Mouse (Mus musculus) cerebellum, adult 2 months (tissue): ENCODE measurements around the gene Tns1. TPM values are rescaled to one million over a fixed set of nuclear protein-coding genes. Genes with fewer than 3 reads are reported as not detected.
"Not testable (repeated sequence)": the region's sequence is repeated elsewhere in the genome, so short reads cannot be mapped to it uniquely, and the experiment has no call there.

Experiments used
- DNase-seq, 2 experiments: peaks; one replicate each; pipeline ENCODE4 v3.0.0; 2021
- H3K27ac ChIP-seq: fragments of 200-500 bp; 2 replicates; pipeline ENCODE4 v1.5.1; 2012; ENCODE audit warnings: low read length, control low read depth, inconsistent platforms; ENCODE audit not compliant: insufficient read depth
- H3K27me3 ChIP-seq: fragments of 200-500 bp; 2 replicates; pipeline ENCODE4 v1.6.1; 2012; ENCODE audit warnings: inconsistent platforms, mild to moderate bottlenecking, low read length, moderate library complexity; ENCODE audit not compliant: control insufficient read depth, insufficient read depth
- H3K4me1 ChIP-seq: fragments of 200-500 bp; 2 replicates; pipeline ENCODE4 v1.6.1; 2011; ENCODE audit warnings: low read length; ENCODE audit not compliant: control insufficient read depth, insufficient read depth
- H3K4me3 ChIP-seq: fragments of 200-500 bp; replicated peaks from 2 replicates; pipeline ENCODE3; 2011; ENCODE audit warnings: mild to moderate bottlenecking, low read depth, low read length, control low read depth; ENCODE audit not compliant: insufficient read depth
- CTCF ChIP-seq: fragments of 200-500 bp; IDR thresholded peaks from 2 replicates; pipeline ENCODE4 v1.5.1; 2011; ENCODE audit warnings: low read depth, mild to moderate bottlenecking, control low read depth, low read length, moderate library complexity, borderline replicate concordance; ENCODE audit not compliant: insufficient read depth
- POLR2A ChIP-seq: fragments of 200-500 bp; IDR thresholded peaks from 2 replicates; pipeline ENCODE4 v1.6.1; 2011; ENCODE audit warnings: low read length, control low read depth, borderline replicate concordance; ENCODE audit not compliant: insufficient read depth
- WGBS: fragments of 180-500 bp; shearing (Covaris S2); methylation state at CpG from one replicate; pipeline ENCODE4 v1.1.7; 2018; 5-methylcytosine and 5-hydroxymethylcytosine counted together
- polyA plus RNA-seq: library from polyadenylated mRNA; depleted of rRNA; stranded (reverse); fragments of >200 nt; gene quantifications from 2 replicates; pipeline ENCODE4 v1.2.3, GENCODE M21; 2012

Tns1 gene
- polyA plus RNA-seq, 1 experiment: 25.1 TPM

DNA sequence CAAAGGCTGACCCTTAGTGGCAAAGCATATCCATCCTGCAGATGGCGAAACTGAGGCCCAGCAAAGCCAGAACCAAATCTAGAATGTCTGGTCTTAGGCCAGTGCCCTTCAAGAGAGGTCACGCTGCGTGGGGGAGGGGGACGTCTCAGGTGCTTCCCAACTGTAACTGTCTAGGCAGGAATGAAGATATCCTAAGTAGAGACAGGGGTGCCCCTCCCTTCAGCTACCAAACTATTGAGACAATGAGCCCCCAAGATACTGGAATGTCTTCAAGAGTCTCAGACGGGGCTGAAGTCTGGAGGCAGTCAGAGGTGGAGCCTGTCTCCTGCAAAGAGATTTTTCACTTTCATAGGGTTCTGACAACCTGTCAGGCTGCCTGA is 218.4 kb downstream of the Tns1 start:
- peak in 1 of 2 experiments; percentile 3 for DNase-seq
- H3K4me1 ChIP-seq: no peaks in the 10 kb centered on the region
- TF ChIP-seq POLR2A: no peak
- no peak for TF ChIP-seq CTCF
- H3K27ac ChIP-seq: no peak overlapping the region
- no peaks in the 10 kb centered on the region for H3K27me3 ChIP-seq
- WGBS: 85% methylated on average over 5 of the region's 5 CpGs
- H3K4me3 ChIP-seq: no peak overlapping the region

- TF ChIP-seq POLR2A: no peak
- TF ChIP-seq CTCF: no peak
- Histone ChIP-seq H3K4me3 (no peak overlapping the region), H3K27ac (no peak overlapping the region), H3K4me1 (no peaks in the 10 kb centered on the region), H3K27me3 (no peaks in the 10 kb centered on the region)
- 73% methylated on average over 10 of the region's 10 CpGs for WGBS
- DNase-seq: peak in 1 of 2 experiments; percentile 1
These were observed 219.0 kb downstream of the Tns1 start for GRCm38 (mm10) chr1:73905111-73905810.

- Histone ChIP-seq H3K27me3 (no peaks in the 10 kb centered on the region), H3K4me1 (no peaks in the 10 kb centered on the region), H3K4me3 (no peak overlapping the region), H3K27ac (no peak overlapping the region)
- no peak for DNase-seq
- whole genome bisulfite sequencing: 89% methylated on average over 8 of the region's 8 CpGs
- TF ChIP-seq CTCF (no peak), POLR2A (no peak)
These were observed 219.6 kb downstream of the Tns1 start for GRCm38 (mm10) chr1:73904641-73905040.

GRCm38 (mm10) chr1:73903035-73903434 is 221.2 kb downstream of the Tns1 start:
- H3K4me3 ChIP-seq: no peak overlapping the region
- WGBS: 75% methylated on average over 5 of the region's 5 CpGs
- no peaks in the 10 kb centered on the region for H3K27me3 ChIP-seq
- H3K27ac ChIP-seq: no peak overlapping the region
- TF ChIP-seq POLR2A: no peak
- no peak for TF ChIP-seq CTCF
- H3K4me1 ChIP-seq: no peaks in the 10 kb centered on the region
- no peak for DNase-seq

- H3K27me3 ChIP-seq: no peaks in the 10 kb centered on the region
- TF ChIP-seq CTCF: peak; percentile 79
- no peak for TF ChIP-seq POLR2A
- H3K27ac ChIP-seq: no peak overlapping the region
- no peaks in the 10 kb centered on the region for H3K4me1 ChIP-seq
- H3K4me3 ChIP-seq: no peak overlapping the region
- WGBS: 15% methylated on average over 16 of the region's 16 CpGs
- peak; percentile 41 to 56 for DNase-seq
These were observed 221.9 kb downstream of the Tns1 start for GRCm38 (mm10) chr1:73902171-73902991.

DNA sequence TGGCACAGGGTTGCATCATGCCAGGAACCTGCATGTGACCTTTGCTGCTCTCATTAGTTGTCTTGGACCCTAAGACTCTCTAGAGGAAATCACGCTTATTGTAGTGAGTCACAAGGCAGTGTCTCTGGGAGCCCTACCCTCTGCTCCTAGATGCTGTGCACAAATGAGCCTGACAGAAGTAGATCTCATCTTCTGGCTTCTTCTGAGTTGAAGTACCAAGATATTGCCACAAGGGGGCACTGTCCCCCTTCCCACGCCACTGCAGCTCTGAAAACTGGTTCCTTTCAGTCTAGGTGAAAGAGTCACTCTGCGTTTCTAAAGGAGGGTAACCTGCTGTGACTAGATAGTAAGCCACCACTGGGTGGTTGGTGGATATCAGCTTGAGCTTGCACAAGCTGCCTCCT is 222.8 kb downstream of the Tns1 start:
- peak; percentile 65 to 73 for DNase-seq
- 11% methylated on average over 3 of the region's 3 CpGs for WGBS
- Histone ChIP-seq H3K27ac (no peak overlapping the region), H3K4me1 (no peaks in the 10 kb centered on the region), H3K4me3 (no peak overlapping the region), H3K27me3 (no peaks in the 10 kb centered on the region)
- TF ChIP-seq CTCF (peak; percentile 97), POLR2A (no peak)

- H3K4me3 ChIP-seq, DNase-seq, H3K27ac ChIP-seq, H3K4me1 ChIP-seq, H3K27me3 ChIP-seq: not testable (repeated sequence)
- WGBS: 89% methylated on average over 6 of the region's 6 CpGs
These were observed 228.8 kb downstream of the Tns1 start for GRCm38 (mm10) chr1:73895451-73895850.

- H3K4me3 ChIP-seq: no peak overlapping the region
- H3K27ac ChIP-seq: no peak overlapping the region
- H3K27me3 ChIP-seq: no peaks in the 10 kb centered on the region
- TF ChIP-seq POLR2A (no peak), CTCF (no peak)
- no peak for DNase-seq
- H3K4me1 ChIP-seq: no peaks in the 10 kb centered on the region
These were observed 243.5 kb downstream of the Tns1 start for GRCm38 (mm10) chr1:73880731-73881130.
